Mouse (Mus musculus) cerebellum, adult 2 months (tissue): ENCODE measurements around the gene Gm17387. TPM values are rescaled to one million over a fixed set of nuclear protein-coding genes. Genes with fewer than 3 reads are reported as not detected.

Experiments used
- DNase-seq, 2 experiments: peaks; one replicate each; pipeline ENCODE4 v3.0.0; 2021
- H3K27ac ChIP-seq: fragments of 200-500 bp; 2 replicates; pipeline ENCODE4 v1.5.1; 2012; ENCODE audit warnings: low read length, control low read depth, inconsistent platforms; ENCODE audit not compliant: insufficient read depth
- H3K27me3 ChIP-seq: fragments of 200-500 bp; 2 replicates; pipeline ENCODE4 v1.6.1; 2012; ENCODE audit warnings: inconsistent platforms, mild to moderate bottlenecking, low read length, moderate library complexity; ENCODE audit not compliant: control insufficient read depth, insufficient read depth
- H3K4me1 ChIP-seq: fragments of 200-500 bp; 2 replicates; pipeline ENCODE4 v1.6.1; 2011; ENCODE audit warnings: low read length; ENCODE audit not compliant: control insufficient read depth, insufficient read depth
- H3K4me3 ChIP-seq: fragments of 200-500 bp; replicated peaks from 2 replicates; pipeline ENCODE3; 2011; ENCODE audit warnings: mild to moderate bottlenecking, low read depth, low read length, control low read depth; ENCODE audit not compliant: insufficient read depth
- CTCF ChIP-seq: fragments of 200-500 bp; IDR thresholded peaks from 2 replicates; pipeline ENCODE4 v1.5.1; 2011; ENCODE audit warnings: low read depth, mild to moderate bottlenecking, control low read depth, low read length, moderate library complexity, borderline replicate concordance; ENCODE audit not compliant: insufficient read depth
- POLR2A ChIP-seq: fragments of 200-500 bp; IDR thresholded peaks from 2 replicates; pipeline ENCODE4 v1.6.1; 2011; ENCODE audit warnings: low read length, control low read depth, borderline replicate concordance; ENCODE audit not compliant: insufficient read depth
- WGBS: fragments of 180-500 bp; shearing (Covaris S2); methylation state at CpG from one replicate; pipeline ENCODE4 v1.1.7; 2018; 5-methylcytosine and 5-hydroxymethylcytosine counted together
- polyA plus RNA-seq: library from polyadenylated mRNA; depleted of rRNA; stranded (reverse); fragments of >200 nt; gene quantifications from 2 replicates; pipeline ENCODE4 v1.2.3, GENCODE M21; 2012

The Gm17387 gene
- polyA plus RNA-seq, 1 experiment: not detected

DNA sequence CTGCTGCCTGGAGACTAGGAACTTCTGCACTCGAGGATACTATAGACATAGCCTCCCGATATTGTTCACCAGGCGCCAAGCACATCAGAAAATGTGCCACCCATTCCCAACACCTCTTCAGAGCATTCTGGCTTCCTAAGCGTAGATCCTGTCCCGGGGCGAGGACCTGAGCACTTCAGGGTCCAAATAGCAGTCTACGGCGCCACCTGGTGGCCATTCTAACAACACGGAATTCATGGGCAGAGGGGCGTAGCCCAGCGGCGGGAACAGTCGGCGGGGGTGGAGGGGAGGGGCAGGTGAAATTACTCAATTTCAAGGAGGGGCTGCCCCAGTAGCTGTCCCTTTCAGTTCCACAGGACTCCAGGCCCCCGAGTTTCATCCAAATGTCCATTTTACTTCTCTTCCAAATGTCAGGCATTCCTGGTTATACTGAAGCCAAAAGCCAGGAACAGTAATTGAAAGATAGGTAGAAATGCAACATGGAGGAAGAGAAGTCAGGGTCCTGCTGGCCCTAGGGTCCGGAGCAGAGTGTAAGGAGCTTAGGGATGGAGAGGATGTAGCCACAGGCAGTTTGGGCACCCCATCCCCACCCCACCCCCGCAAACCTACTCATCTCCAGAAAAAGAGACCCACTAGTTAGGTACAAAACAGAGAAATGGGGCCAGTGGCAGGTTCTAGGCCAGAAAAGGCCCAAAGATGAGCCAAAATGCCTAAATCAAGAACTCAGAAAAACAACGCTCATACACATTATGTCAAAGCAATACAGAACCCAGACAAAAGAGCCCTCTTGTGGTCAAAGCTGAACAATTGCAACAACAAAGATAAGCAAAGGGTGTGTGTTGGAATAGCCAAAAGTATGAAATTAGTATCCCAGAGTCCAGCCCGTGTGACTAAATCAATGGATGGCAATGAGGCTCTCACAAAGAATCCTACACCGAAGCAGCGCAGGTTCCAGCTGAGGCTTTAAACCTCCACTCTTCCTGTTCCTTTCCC lies 19.6 kb downstream of the Gm17387 start:
- no peak for TF ChIP-seq POLR2A
- TF ChIP-seq CTCF: peak; percentile 87
- Histone ChIP-seq H3K27me3 (no peaks in the 10 kb centered on the region), H3K4me1 (no peaks in the 10 kb centered on the region), H3K4me3 (peak overlapping the region; percentile 61), H3K27ac (no peak overlapping the region)
- WGBS: 6% methylated on average over 21 of the region's 21 CpGs
- DNase-seq: peak; percentile 85 to 90

- Histone ChIP-seq H3K27ac (no peak overlapping the region), H3K4me3 (no peak overlapping the region), H3K27me3 (no peaks in the 10 kb centered on the region), H3K4me1 (no peaks in the 10 kb centered on the region)
- WGBS: 82% methylated on average over 2 of the region's 2 CpGs
- DNase-seq: no peak
- no peak for TF ChIP-seq POLR2A
- no peak for TF ChIP-seq CTCF
Observed at GRCm38 (mm10) chr7:141049326-141049725, 20.4 kb downstream of the Gm17387 start.

DNA sequence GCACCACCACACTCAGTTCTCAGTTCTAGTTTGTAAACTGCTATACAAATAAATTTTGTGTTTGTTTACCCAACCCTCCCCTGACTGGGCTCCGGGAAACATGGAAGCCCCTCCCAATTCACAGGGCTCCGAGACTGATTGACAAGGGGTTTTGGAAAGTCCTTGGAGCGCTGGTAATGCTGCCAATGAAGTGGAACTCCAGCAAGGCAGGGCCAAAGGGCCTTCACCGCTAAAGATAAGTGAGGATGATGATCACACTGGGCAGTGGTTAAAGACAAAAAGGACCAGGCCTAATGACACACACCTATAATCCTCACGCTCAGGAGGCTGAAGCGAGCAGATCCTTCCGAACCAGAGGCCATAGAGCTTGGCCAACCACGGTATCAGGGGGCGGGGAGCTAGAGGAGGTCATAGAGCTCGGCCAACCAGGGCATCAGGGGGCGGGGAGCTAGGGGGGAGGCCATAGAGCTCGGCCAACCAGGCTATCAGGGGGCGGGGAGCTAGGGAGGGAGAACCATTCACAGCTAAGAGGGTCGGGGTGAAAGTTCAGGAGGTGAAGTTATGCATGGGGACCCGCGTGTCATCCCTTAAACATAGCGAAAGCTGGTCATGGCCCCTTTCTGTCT lies 22.2 kb downstream of the Gm17387 start:
- no peaks in the 10 kb centered on the region for H3K4me1 ChIP-seq
- WGBS: 74% methylated on average over 17 of the region's 17 CpGs
- H3K4me3 ChIP-seq: no peak overlapping the region
- no peak for DNase-seq
- H3K27me3 ChIP-seq: no peaks in the 10 kb centered on the region
- TF ChIP-seq POLR2A: no peak
- TF ChIP-seq CTCF: no peak
- no peak overlapping the region for H3K27ac ChIP-seq

DNA sequence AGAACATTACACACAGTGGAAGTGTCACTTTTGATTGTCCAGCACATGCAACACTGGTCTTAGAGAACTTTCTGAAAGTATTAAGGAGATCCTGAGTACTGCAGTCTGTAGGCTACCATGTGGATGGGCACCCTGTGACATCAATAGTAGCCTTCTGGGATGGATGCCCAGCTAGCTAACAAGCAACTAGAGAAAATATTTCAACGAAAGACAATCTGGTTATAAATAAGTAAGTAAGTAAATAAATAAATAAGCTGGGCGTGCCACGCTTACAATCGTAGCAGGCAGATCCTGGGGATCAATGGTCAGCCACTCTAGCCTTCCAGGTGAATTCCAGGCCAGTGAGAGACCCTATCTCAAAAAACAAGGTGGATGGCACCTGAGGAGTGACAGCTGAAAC lies 23.1 kb downstream of the Gm17387 start:
- Histone ChIP-seq H3K4me1 (no peaks in the 10 kb centered on the region), H3K27ac (no peak overlapping the region), H3K27me3 (no peaks in the 10 kb centered on the region), H3K4me3 (no peak overlapping the region)
- no peak for TF ChIP-seq POLR2A
- no peak for TF ChIP-seq CTCF
- no peak for DNase-seq
- WGBS: 85% methylated on average over 4 of the region's 4 CpGs

GRCm38 (mm10) chr7:141052421-141052820 lies 23.5 kb downstream of the Gm17387 start:
- no peaks in the 10 kb centered on the region for H3K4me1 ChIP-seq
- H3K27me3 ChIP-seq: no peaks in the 10 kb centered on the region
- no peak for DNase-seq
- 79% methylated on average over 2 of the region's 2 CpGs for WGBS
- TF ChIP-seq CTCF (no peak), POLR2A (no peak)
- no peak overlapping the region for H3K27ac ChIP-seq
- H3K4me3 ChIP-seq: no peak overlapping the region

DNA sequence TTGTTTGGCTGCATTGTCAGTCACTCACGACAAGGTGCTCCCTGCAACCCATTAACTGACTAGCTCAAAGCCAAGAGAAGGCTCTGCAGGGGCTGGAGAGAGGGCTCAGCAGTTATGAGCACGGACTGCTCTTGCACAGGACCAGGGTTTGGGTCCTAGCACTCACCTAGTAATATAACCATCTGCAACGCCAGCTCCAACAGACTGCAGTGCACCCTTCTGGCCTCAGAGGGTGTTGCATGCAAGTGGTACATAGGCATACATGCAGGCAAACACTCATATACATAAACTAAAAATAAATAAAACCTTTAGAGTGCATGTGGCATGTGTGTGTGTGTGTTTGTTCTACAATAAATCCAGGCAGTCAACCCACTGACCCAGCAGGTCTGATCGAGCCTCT lies 26.9 kb downstream of the Gm17387 start:
- TF ChIP-seq CTCF: no peak
- TF ChIP-seq POLR2A: no peak
- H3K4me1 ChIP-seq: no peaks in the 10 kb centered on the region
- WGBS: 90% methylated on average over 4 of the region's 4 CpGs
- DNase-seq: no peak
- H3K27ac ChIP-seq: no peak overlapping the region
- no peak overlapping the region for H3K4me3 ChIP-seq
- H3K27me3 ChIP-seq: no peaks in the 10 kb centered on the region

- H3K4me1 ChIP-seq: peaks cover 6% of the 10 kb centered on the region; the same call in 1 of the 2 replicates
- H3K27me3 ChIP-seq: no peaks in the 10 kb centered on the region
- no peak overlapping the region for H3K4me3 ChIP-seq
- no peak for DNase-seq
- H3K27ac ChIP-seq: no peak overlapping the region
- TF ChIP-seq CTCF (no peak), POLR2A (no peak)
- 90% methylated on average over 6 of the region's 6 CpGs for WGBS
Observed at GRCm38 (mm10) chr7:141056976-141057375, 28.0 kb downstream of the Gm17387 start.
